Mouse (Mus musculus) ovary, adult 18-20 months (tissue): ENCODE measurements around the gene Hsd3b5.
"Not testable (repeated sequence)": the region's sequence is repeated elsewhere in the genome, so short reads cannot be mapped to it uniquely, and the experiment has no call there.

Source experiments
- DNase-seq: peaks from one replicate; pipeline ENCODE4 v3.0.0; 2022; ENCODE audit warnings: low spot score, mixed read lengths

Gene Hsd3b5

DNA sequence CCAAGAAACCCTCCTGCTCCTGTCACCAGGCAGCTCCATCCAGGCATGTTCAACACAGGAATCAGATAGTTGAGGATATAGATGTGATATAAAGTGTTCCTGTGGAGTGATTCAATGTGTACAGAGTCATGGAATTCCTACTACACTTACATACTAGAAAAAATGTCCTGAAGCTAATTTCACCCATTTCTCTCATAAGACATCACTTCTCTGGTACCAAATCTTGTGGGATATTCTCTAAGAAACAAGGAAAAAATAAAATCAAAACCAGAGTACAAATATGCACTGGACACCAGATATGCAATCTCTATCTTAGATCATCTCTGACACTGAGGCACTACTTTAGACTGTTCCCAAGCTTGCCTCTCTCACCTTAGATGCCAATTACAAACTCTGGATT, at the start of gene Hsd3b5:
Hsd3b5 (minus strand) TSS at position 101 of the 400 bp plus-strand sequence.
- DNase-seq, result no peak

- DNase-seq, result no peak
Measured at GRCm38 (mm10) chr3:98635145-98635544, 5.1 kb upstream of the Hsd3b5 start.

- DNase-seq, result no peak
Measured at GRCm38 (mm10) chr3:98629633-98630032, 419 bp downstream of the Hsd3b5 start.

- DNase-seq, result not testable (repeated sequence)
Measured at GRCm38 (mm10) chr3:98616786-98617185, 13.3 kb downstream of the Hsd3b5 start.

DNA sequence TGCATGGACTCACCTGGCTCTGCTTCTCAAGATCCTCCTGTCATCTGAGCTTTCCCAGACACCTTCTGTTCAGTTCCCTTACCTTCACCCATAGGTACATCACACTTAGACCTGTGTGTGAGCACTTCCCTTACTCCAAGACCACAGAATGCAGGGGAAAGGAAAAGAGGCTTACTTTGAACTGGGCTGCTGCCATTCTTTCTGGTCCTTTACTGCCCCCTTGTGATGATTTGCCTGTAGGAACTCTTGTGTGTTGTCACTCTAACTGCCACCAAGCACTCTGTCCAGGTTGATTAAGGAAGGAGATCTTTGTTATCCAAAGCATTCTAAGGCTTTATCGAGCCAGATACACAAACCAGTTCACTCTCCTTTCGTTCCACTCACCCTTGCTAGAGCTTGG, 13.8 kb downstream of the Hsd3b5 start:
- DNase-seq, result not testable (repeated sequence)

- not testable (repeated sequence) for DNase-seq
Measured at GRCm38 (mm10) chr3:98614406-98614927, 15.6 kb downstream of the Hsd3b5 start.

DNA sequence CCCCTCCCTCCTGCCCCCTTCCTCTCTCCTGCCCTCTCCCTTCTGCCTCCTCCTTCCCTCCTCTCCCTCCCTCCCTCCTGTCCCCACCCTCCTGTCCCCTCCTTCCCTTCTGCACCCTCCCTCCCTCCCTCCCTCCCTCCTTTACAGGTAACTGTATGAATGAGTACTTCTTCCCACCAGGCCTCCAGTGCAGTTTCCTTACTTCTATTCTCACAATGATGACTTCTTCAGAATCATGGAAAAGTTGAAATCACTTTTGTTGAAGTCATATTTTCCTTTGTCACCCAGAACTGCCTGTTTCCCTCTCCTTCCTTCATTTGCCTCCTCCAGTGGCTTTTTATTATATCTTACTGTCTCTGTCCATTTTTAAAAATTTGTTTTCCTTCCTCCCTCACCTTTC, 16.1 kb downstream of the Hsd3b5 start:
- DNase-seq, result no peak

- DNase-seq, result not testable (repeated sequence)
Measured at GRCm38 (mm10) chr3:98613540-98613939, 16.5 kb downstream of the Hsd3b5 start.

DNA sequence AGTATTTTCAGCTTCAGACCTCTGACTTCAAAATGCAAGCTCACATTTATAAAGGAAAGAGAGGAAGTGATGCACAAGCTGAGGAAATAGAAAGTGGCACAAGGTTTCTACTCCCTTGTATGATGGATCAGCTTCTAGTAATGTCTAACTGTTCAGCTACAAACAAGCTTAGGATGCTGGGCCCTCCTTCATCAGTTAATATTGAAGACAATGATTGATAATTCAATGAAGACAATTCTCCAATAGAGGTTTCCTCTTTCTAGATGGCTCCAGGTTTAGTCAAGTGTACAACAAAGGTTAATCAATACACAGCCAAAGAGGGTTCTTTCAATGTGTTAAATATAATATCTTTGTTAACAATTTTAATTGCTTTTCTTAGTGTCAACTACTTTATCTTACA, 41.3 kb downstream of the Hsd3b5 start, which contains the start of gene Gm10681:
Gm10681 (minus strand) TSS at position 101 of the 400 bp plus-strand sequence.
- DNase-seq, result no peak

- DNase-seq, result no peak
Measured at GRCm38 (mm10) chr3:98587721-98588120, 42.3 kb downstream of the Hsd3b5 start.

DNA sequence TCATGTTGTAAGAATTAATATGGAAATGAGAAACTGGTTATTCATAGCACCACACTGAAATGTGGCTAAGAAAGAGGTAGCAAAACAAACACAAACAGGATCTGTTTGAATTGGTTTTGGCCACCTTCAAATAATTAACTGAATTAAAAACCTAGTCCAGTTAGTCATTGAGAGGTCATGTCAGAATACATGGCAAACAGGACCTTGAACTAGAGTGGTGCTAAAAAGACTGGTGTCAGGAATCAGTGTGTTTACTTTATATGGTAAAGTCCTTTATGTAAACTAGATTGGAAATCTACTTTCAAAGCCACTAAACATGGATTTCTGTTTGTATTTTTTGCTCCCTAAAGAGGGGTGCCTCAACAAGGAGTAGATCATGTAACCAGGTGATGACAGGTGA, 47.4 kb downstream of the Hsd3b5 start:
- not testable (repeated sequence) for DNase-seq

- DNase-seq, result not testable (repeated sequence)
Measured at GRCm38 (mm10) chr3:98582202-98582601, 47.9 kb downstream of the Hsd3b5 start.

DNA sequence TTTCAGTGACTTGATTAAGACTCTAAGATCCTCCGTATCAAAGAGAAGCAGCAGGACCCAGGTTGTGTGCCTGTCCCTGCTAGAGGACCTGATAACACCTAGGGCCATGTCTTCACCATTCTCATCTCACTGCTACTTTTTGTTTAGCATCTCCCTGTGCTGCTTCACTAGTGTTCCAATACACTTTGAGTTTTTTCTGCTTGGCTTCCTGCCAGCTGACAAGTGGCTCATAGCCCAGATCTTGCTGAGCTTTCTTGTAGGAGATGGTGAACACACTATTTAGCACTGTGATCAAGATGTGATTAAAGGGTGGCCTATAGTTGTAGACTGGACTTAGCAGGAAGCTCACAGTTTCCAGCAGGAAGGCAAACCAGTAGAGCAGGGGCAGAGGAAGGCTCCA, 49.0 kb downstream of the Hsd3b5 start:
- DNase-seq, result peak; percentile 11
